Mouse (Mus musculus): Measurements from ENCODE around the gene Tnfrsf25. TPM values are rescaled to one million over a fixed set of nuclear protein-coding genes. Genes with fewer than 3 reads are reported as not detected.

Gene Tnfrsf25
- polyA plus RNA-seq, 1 experiment from 2014 or later: 0.90 TPM

DNA sequence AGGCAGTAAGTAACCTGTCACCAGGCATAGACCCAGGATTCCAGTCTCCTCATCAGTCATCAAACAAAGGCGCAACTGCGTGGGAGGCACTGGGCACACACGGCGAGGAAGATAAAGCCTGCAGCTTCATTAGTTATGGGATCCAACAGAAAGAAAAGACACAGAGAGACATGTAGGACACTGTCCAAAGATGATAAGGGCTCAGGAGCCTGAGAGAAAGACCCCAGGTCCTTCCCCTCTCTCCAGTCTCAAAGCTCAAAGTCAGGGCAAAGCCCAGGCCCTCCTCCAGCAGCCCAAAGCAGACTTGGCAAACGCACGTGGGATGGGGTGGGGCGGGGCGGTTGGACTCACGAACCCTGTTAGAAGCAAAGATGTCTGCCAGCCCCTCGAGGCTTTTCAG, 29.7 kb downstream of the Tnfrsf25 start:
- no peak for DNase-seq (ENCODE audit: low spot score)
- Histone ChIP-seq H3K4me3 (no peak overlapping the region), H3K27ac (no peak overlapping the region), H3K27me3 (ENCODE audit: insufficient read depth, poor library complexity, severe bottlenecking) (peaks cover 86% of the 10 kb centered on the region), H3K4me1 (peaks cover 7% of the 10 kb centered on the region; the same call in 1 of the 2 replicates), H3K9me3 (no peaks in the 10 kb centered on the region), H3K36me3 (no peaks in the 10 kb centered on the region)
- 71% methylated on average over 10 of the region's 10 CpGs for WGBS

DNA sequence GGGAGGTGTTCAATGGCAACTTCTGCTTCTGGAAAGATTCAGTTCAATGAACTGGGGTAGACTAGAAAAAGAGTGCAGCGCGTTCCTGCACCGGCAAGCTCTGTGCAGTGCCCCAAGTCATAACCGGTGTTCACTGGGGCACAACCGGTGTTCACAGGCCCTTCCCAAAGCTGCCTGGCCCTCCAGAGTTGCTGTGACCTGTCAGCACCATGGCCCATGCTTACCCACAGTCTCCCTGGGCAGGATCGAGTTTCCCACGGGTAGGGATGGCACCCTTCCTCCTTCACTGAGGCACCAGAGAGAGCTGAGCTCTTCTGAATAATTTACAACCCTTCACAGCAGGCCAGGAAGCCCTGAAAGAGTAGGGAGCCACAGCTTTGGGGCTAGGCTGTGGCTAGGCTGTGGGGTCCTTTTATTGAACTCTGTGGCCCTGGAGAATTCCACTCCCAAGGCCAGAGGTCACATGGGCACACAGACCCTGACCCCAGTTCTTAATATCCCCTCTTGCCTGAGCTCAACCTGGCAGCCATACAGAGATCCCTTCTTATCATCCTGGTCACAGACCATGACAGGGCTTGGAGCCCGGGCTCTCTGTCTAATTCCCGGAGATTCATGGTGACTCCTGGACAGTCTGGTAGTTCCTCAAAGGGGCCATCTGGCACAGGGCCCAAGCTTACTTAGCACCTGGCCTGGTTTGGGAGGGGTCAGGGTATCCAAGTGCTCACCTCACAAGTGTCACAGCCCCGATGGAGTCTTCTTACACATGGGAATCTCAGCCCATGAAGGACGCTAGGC, 30.5 kb downstream of the Tnfrsf25 start:
- Histone ChIP-seq H3K27ac (no peak overlapping the region), H3K4me3 (no peak overlapping the region), H3K9me3 (no peaks in the 10 kb centered on the region), H3K27me3 (ENCODE audit: insufficient read depth, poor library complexity, severe bottlenecking) (peaks cover 86% of the 10 kb centered on the region), H3K36me3 (no peaks in the 10 kb centered on the region), H3K4me1 (peaks cover 12% of the 10 kb centered on the region; the same call in 1 of the 2 replicates)
- DNase-seq (ENCODE audit: low spot score): no peak
- WGBS: 66% methylated on average over 11 of the region's 11 CpGs

DNA sequence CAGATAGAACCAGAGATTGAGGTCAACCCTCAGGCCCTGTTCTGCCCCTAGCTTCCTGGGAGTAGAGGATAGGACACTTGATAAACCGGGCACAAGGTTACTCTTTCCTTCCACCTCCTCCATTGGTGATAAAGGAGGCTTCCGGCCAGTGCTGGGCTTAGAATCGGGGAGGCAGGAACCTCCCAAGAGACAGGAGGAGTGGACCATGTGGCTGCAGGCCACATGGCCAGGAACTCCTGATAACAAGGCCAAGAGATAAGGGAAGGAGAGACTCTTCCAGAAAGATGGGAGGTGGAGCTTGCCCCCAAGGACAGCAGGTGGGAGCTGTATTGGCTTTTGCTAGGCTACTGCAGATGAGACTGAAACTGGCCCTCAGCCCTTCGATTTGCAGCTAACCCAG, 34.8 kb downstream of the Tnfrsf25 start:
- 37% methylated on average over 4 of the region's 4 CpGs for WGBS
- peaks cover 99% of the 10 kb centered on the region for H3K27me3 ChIP-seq (ENCODE audit: insufficient read depth, poor library complexity, severe bottlenecking)
- H3K9me3 ChIP-seq: no peaks in the 10 kb centered on the region

DNA sequence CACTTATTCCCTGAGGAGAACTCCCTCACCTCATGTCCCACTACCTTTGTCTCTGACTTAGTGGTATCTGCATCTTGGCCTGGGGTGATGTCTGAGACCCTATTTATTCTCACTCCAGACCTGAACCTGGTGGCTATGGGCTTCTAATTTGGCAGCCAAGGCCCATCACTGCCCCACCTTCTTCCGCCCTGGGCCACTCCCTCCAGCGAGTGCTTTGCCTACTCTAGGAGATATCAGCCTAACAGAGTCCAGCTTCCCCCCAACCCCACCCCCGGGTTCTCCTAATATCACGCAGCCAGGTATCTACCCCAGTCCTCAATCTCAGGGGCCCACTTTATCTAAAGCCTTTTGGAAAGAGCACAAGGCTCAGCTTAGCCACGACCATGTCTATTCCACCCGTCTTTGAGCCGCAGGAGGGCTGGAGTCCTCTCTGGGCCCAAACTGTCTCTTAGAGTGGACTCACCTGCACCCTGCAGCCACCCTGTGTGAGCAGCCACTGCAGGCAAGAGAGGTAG, 35.8 kb downstream of the Tnfrsf25 start:
- 15% methylated on average over 7 of the region's 7 CpGs for WGBS
- Histone ChIP-seq H3K27ac (peak overlapping the region; percentile 49), H3K27me3 (ENCODE audit: insufficient read depth, poor library complexity, severe bottlenecking) (peaks cover 95% of the 10 kb centered on the region), H3K4me3 (peak overlapping the region; percentile 68), H3K4me1 (peaks cover 36% of the 10 kb centered on the region), H3K9me3 (no peaks in the 10 kb centered on the region), H3K36me3 (no peaks in the 10 kb centered on the region)
- DNase-seq (ENCODE audit: low spot score): no peak

More for the DNA sequence above, 34.8 kb downstream of the Tnfrsf25 start:
- Histone ChIP-seq H3K4me3 (no peak overlapping the region), H3K36me3 (no peaks in the 10 kb centered on the region), H3K4me1 (peaks cover 36% of the 10 kb centered on the region), H3K27ac (no peak overlapping the region)
- no peak for DNase-seq (ENCODE audit: low spot score)

DNA sequence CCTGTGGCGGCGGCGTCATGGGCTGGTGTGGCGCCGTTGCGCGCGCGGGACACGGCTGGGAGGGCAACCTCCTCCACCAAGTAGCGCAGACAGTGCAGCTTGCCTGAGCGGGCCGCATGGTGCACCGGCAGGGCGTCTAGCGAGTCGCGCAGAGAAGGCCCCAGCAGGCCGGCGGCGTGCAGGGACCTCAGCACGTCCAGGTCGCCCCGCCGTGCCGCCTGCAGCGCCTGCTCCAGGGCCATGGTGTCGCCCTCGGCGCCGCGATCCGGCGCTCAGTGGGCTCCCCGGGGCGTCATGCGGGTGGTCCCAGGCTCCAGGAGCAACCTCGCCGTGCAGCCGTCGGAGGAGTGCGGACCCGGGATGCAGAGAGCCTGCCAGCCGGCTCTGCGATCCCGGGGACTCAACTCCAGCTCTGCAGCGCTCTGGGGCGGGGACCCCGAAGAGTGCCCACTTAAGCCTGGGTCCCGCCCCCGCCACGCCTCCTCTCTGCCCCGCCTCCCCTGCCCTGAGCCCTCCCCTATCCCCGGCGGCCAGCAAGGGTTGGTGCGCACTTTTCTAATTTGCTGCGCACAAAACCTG, 36.3 kb downstream of the Tnfrsf25 start, which contains the start of gene Espn:
Gene Espn (minus strand): TSS at position 406 of the 579 bp plus-strand sequence.
- under 1% methylated on average over 57 of the region's 57 CpGs for WGBS
- Histone ChIP-seq H3K9me3 (no peaks in the 10 kb centered on the region), H3K36me3 (no peaks in the 10 kb centered on the region), H3K27me3 (ENCODE audit: insufficient read depth, poor library complexity, severe bottlenecking) (peaks cover 94% of the 10 kb centered on the region), H3K27ac (peak within 1 kb of the TSS; percentile 49), H3K4me3 (peak within 1 kb of the TSS; percentile 68), H3K4me1 (peaks cover 36% of the 10 kb centered on the region)
- DNase-seq (ENCODE audit: low spot score): peak; percentile 90

DNA sequence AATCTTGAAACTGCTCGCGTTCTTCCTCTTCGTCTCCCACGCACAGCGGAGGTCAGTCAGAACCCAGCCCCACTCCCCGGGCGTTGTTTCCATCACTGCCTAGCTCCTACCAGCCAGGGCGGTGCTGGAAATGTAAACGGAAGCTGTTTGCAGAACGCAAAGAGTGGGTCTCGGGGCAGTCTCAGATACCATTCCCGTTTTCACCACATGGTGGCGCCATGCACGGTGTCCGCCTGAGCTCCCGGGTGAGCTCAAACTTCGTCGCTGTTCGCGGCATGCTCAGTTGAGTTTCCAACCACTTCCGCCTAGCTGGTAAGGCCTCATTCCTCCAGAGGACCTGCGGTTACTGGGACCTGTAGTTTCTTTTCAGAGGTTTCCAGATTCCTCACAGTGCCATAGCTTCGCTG, 38.0 kb downstream of the Tnfrsf25 start:
- Histone ChIP-seq H3K36me3 (no peaks in the 10 kb centered on the region), H3K9me3 (no peaks in the 10 kb centered on the region), H3K4me1 (peaks cover 45% of the 10 kb centered on the region), H3K27me3 (ENCODE audit: insufficient read depth, poor library complexity, severe bottlenecking) (peaks cover 95% of the 10 kb centered on the region), H3K4me3 (peak overlapping the region; percentile 46), H3K27ac (no peak overlapping the region)
- WGBS: 3% methylated on average over 23 of the region's 23 CpGs
- DNase-seq (ENCODE audit: low spot score): peak; percentile 88

DNA sequence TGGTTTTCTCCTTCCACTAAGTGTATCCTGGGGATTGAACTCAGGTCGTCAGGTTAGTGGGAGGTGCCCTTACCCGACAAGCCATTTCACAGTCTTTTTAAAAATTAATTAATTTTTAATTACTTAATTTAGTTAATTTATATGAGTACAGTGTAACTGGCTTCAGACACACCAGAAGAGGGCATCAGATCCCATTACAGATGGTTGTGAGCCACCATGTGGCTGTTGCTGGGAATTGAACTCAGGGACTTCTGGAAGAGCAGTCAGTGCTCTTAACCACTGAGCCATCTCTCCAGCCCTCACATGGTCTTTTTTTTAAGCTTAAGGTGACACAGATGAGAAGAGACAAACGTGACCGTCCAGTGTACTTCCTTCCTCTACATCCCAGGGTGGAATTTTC, 39.3 kb downstream of the Tnfrsf25 start:
- Histone ChIP-seq H3K4me1 (peaks cover 53% of the 10 kb centered on the region), H3K4me3 (no peak overlapping the region), H3K27ac (no peak overlapping the region), H3K36me3 (no peaks in the 10 kb centered on the region), H3K27me3 (ENCODE audit: insufficient read depth, poor library complexity, severe bottlenecking) (peaks cover 95% of the 10 kb centered on the region), H3K9me3 (no peaks in the 10 kb centered on the region)
- no peak for DNase-seq (ENCODE audit: low spot score)
- WGBS: 70% methylated on average over 4 of the region's 4 CpGs

DNA sequence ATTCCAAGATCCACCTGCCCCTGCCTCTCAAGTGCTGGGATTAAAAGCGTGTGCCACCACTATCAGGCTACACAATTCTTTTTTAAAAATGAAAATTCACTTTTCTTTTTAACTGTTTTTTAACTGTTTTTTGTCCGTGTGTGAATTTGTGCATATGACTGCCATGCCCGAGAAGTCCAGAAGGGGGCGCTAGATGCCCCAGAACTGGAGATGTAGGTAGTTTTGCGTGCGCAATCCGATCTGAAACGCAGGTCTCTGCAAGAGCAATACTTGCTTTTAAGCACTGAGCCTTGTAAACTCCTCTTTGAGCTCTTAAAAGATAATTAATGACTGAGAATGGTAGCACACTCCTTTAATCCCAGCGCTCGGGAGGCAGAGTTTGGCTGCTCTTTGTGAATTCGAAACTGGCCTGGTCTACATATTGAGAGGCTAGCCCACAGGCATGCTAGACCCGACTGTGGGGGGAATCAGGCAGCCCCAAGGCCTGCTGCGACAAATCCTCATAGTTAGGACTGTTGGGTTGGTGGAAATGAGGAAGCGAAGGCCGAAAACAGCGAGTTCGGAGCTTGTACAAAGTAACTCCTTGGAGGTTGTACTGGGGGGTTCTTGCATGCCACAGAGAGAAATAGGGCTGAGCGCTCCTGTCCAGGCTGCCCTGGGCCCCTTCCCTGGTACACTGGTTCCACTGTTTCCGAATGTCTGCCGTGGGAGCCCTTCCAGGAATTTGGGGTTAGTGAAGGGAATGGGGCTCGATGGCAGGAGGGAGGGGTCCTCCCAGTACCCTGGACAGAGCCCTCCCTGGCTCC, 42.2 kb downstream of the Tnfrsf25 start:
- peak overlapping the region; percentile 47 for H3K4me3 ChIP-seq
- H3K27me3 ChIP-seq (ENCODE audit: insufficient read depth, poor library complexity, severe bottlenecking): peaks cover 95% of the 10 kb centered on the region
- DNase-seq (ENCODE audit: low spot score): no peak
- H3K4me1 ChIP-seq: peaks cover 29% of the 10 kb centered on the region
- 17% methylated on average over 21 of the region's 21 CpGs for WGBS
- H3K36me3 ChIP-seq: no peaks in the 10 kb centered on the region
- no peaks in the 10 kb centered on the region for H3K9me3 ChIP-seq
- H3K27ac ChIP-seq: no peak overlapping the region

DNA sequence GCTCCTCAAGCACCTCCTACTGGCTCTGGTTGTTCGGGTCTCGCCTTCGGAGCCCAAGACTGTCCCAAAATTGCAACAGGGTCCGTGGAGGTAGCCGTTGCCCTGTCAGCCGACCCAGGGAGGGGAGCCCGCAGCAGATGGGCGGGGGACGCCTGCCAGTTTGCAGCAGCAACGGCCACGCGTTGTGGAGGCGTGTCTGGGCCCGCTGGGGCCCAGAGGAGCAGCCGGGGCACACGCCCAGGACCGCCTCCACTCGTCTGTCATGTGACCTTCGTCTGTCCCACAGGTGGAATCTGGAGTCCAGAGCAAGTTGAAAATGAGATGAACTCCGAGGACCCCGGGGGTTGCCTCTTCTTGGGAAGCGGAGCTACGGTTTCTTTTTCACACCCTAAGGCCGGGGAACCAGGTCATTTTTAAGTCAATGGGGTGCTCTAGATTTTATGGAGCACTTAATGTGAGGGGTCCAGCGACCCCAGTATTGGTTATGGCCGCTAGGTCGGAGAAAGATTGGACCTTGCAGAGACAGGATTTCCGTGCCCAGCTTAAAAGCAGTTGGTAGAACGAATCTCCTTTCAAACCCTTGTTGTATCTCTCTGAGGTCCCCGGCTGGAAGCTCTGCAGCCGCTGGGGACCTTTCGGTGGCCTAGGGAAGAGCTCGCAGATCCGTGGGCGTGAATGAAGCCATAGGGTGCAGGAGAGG, 43.0 kb downstream of the Tnfrsf25 start, which contains the start of gene Hes2:
Gene Hes2 (plus strand): TSS at position 283 of the 700 bp plus-strand sequence.
- peak within 1 kb of the TSS; percentile 47 for H3K4me3 ChIP-seq
- H3K4me1 ChIP-seq: peaks cover 24% of the 10 kb centered on the region
- H3K27me3 ChIP-seq (ENCODE audit: insufficient read depth, poor library complexity, severe bottlenecking): peaks cover 92% of the 10 kb centered on the region
- 7% methylated on average over 35 of the region's 35 CpGs for WGBS
- no peaks in the 10 kb centered on the region for H3K36me3 ChIP-seq
- no peaks in the 10 kb centered on the region for H3K9me3 ChIP-seq
- DNase-seq (ENCODE audit: low spot score): no peak
- H3K27ac ChIP-seq: no peak within 1 kb of the TSS

DNA sequence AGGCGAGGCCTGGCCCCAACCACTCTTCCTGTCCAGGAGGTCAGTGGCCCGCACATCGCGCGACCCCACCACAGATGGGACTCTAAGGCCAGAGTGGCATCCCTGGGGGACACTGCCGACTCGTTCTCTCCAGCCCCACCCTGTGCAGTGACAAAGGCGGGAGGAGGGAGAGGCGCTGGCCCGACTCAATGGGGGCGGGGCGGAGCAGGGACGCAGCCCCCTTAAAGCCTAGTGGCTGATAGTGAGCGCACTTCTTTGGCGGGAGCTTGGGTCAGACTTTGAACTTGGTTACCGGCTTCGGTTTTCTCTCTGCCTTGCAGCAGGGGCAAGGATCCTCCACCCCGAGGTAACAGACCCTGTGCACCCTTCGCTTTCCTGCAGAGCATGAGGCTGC, 43.5 kb downstream of the Tnfrsf25 start:
- DNase-seq (ENCODE audit: low spot score): no peak
- Histone ChIP-seq H3K27me3 (ENCODE audit: insufficient read depth, poor library complexity, severe bottlenecking) (peaks cover 92% of the 10 kb centered on the region), H3K4me1 (peaks cover 20% of the 10 kb centered on the region), H3K36me3 (no peaks in the 10 kb centered on the region), H3K27ac (no peak overlapping the region), H3K9me3 (no peaks in the 10 kb centered on the region), H3K4me3 (peak overlapping the region; percentile 47)
- 2% methylated on average over 19 of the region's 19 CpGs for WGBS

DNA sequence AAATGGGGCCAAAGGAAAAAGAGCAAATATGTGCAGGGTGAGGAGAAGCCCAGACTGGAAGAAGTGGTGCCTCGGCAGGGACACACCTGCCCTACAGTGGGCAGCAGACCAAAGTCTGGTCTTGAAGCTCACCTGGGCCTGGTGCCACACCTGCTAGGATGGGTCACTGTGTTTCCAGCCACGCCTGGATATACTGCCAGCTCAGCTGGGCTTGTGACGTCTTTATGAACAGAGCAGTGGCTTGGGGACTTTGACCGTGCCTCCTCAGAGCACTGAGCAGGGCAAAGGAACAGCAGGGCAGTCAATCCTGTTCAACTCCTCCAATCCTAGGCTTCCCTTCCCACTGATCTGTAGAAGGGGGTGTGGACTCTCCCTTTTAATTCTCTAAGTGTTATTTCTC, 45.0 kb downstream of the Tnfrsf25 start:
- Histone ChIP-seq H3K36me3 (no peaks in the 10 kb centered on the region), H3K27me3 (ENCODE audit: insufficient read depth, poor library complexity, severe bottlenecking) (peaks cover 91% of the 10 kb centered on the region), H3K27ac (no peak overlapping the region), H3K9me3 (no peaks in the 10 kb centered on the region), H3K4me3 (no peak overlapping the region), H3K4me1 (peaks cover 22% of the 10 kb centered on the region)
- DNase-seq (ENCODE audit: low spot score): no peak
- 39% methylated on average over 4 of the region's 4 CpGs for WGBS

DNA sequence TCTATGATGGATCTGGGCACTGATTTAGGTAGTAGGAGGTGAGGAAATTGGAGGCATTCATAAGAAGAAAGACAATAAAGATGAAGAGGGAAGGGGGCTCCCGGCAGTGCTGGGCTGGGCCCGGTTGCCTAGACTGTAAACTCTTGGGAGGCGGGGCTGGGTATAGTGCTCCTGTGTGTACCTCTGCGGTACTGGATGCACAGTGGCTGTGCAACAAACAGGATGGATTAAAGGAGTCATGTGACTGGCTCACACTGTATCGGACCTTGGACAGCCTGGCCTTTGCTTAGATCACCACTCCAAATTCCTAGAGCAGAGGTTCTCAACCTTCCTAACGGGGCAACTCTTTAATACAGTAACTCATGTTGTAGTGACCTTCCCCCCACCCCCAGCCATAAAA, 45.9 kb downstream of the Tnfrsf25 start:
- H3K4me3 ChIP-seq: no peak overlapping the region

More for the DNA sequence above, 45.9 kb downstream of the Tnfrsf25 start:
- Histone ChIP-seq H3K36me3 (no peaks in the 10 kb centered on the region), H3K4me1 (peaks cover 22% of the 10 kb centered on the region), H3K9me3 (no peaks in the 10 kb centered on the region), H3K27ac (no peak overlapping the region), H3K27me3 (ENCODE audit: insufficient read depth, poor library complexity, severe bottlenecking) (peaks cover 88% of the 10 kb centered on the region)
- DNase-seq (ENCODE audit: low spot score): no peak
- WGBS: 80% methylated on average over 6 of the region's 6 CpGs
